Mouse (Mus musculus) lung, adult 2 months (tissue): Measurements from ENCODE around the gene Fgf12. TPM values are rescaled to one million over a fixed set of nuclear protein-coding genes. Genes with fewer than 3 reads are reported as not detected.

Experiments
- DNase-seq: peaks from one replicate; pipeline ENCODE4 v3.0.0; 2022
- H3K4me1 ChIP-seq: fragments of 200-500 bp; 2 replicates; pipeline ENCODE4 v1.6.1; 2011; ENCODE audit warnings: low read length; ENCODE audit not compliant: control insufficient read depth, insufficient read depth
- H3K4me3 ChIP-seq: fragments of 200-500 bp; replicated peaks from 2 replicates; pipeline ENCODE3; 2011; ENCODE audit warnings: low read depth, mild to moderate bottlenecking, control low read depth, low read length; ENCODE audit errors: extremely low read depth
- CTCF ChIP-seq: fragments of 200-500 bp; IDR thresholded peaks from 2 replicates; pipeline ENCODE4 v1.5.1; 2011; ENCODE audit warnings: mild to moderate bottlenecking, low read length, control low read depth; ENCODE audit not compliant: insufficient read depth
- POLR2A ChIP-seq: fragments of 200-500 bp; IDR thresholded peaks from 2 replicates; pipeline ENCODE4 v1.6.1; 2011; ENCODE audit warnings: low read depth, mild to moderate bottlenecking, control low read depth, low read length, borderline replicate concordance; ENCODE audit errors: extremely low read depth
- WGBS: fragments of 180-500 bp; shearing (Covaris S2); methylation state at CpG from one replicate; pipeline ENCODE4 v1.1.7; 2018; 5-methylcytosine and 5-hydroxymethylcytosine counted together
- polyA plus RNA-seq: library from polyadenylated mRNA; depleted of rRNA; stranded (reverse); fragments of >200 nt; gene quantifications from 2 replicates; pipeline ENCODE4 v1.2.3, GENCODE M21; 2012; rRNA removed

Fgf12 gene
- 0.95 and 1.1 TPM in 2 replicates for polyA plus RNA-seq

- 2% methylated on average over 16 of the region's 16 CpGs for WGBS
- Histone ChIP-seq H3K4me1 (no peaks in the 10 kb centered on the region), H3K4me3 (no peak within 1 kb of the TSS)
- no peak for DNase-seq
- no peak for TF ChIP-seq CTCF
- TF ChIP-seq POLR2A: no peak
Measured at GRCm38 (mm10) chr16:28752638-28753118, at the start of gene Fgf12. TSS of gene Fgf12 (minus strand) at chr16:28753068.

- peak; percentile 68 for TF ChIP-seq CTCF
- no peak for TF ChIP-seq POLR2A
- Histone ChIP-seq H3K4me1 (no peaks in the 10 kb centered on the region), H3K4me3 (no peak overlapping the region)
- 3% methylated on average over 4 of the region's 4 CpGs for WGBS
- DNase-seq: no peak
Measured at GRCm38 (mm10) chr16:28793115-28793514, 40.2 kb upstream of the Fgf12 start.

DNA sequence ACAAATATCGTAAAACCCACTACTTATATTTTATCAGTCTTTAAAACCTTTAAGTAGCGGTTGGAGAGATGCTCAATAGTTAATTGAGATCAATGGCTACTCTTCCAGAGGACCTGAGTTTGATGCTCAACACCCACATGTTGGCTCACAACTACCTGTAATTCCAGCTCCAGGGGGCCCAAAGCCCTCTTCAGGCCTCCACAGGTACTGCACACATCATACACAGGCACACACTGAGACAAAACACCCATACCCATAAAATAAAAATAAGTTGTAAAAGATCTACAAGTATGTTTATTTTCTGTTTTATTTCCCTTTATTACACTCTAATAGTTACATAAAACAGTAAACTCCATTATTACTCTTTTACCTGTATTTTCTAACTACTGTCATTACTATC is 17.4 kb upstream of the Fgf12 start:
- TF ChIP-seq POLR2A (no peak), CTCF (no peak)
- DNase-seq: no peak
- H3K4me1 ChIP-seq: no peaks in the 10 kb centered on the region
- whole genome bisulfite sequencing: 94% methylated on average over 2 of the region's 2 CpGs
- H3K4me3 ChIP-seq: no peak overlapping the region

DNA sequence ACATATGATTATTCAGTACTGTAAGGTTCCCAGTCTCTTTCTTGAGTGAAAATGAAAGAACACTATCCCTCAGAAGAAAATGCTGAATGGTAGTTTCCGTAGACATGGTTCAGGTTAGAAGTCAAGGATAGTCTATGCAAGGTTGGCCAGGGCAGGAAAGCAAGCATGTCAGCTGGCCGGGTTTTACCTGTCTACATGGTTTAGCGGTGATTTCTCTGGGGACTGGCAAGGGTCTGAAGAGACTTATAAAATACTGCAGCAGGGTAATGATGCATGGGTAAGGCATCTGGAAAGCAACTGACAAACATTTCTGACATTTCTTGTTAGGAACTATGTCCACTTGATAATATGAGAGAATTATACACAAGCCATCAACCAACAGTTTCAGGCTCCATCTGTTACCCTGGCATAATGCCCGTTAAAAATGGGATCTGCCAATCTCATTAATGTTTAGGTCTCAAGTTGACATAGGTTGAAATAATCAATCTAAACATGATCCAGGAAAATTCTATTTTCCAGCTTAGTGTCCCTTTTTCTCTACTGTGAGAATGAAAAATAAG is 8.6 kb upstream of the Fgf12 start:
- 89% methylated on average over 4 of the region's 4 CpGs for WGBS
- Histone ChIP-seq H3K4me1 (no peaks in the 10 kb centered on the region), H3K4me3 (no peak overlapping the region)
- DNase-seq: no peak
- TF ChIP-seq POLR2A (no peak), CTCF (no peak)

- no peak for TF ChIP-seq CTCF
- no peak for TF ChIP-seq POLR2A
- no peak overlapping the region for H3K4me3 ChIP-seq
- DNase-seq: no peak
- WGBS: 2% methylated on average over 33 of the region's 33 CpGs
- H3K4me1 ChIP-seq: no peaks in the 10 kb centered on the region
Measured at GRCm38 (mm10) chr16:28753124-28753917, 453 bp upstream of the Fgf12 start.

DNA sequence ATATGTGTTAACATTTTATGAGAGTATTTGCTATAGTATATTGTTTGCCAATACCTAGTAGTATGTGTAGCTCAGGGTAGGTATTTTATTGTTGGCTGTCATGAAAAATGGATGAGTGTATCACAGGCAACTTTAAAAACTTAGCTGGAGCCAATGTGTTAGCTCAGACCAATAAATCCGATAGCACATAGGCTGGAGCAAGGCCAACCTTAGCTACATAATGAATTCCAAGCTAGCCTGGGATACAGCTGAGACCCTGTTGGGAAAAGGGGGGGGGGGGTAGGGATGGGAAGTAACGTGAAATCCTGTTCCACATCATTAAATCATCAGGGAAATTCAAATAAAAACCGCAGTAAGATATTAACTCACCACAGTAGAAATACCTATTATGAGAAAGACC is 18.4 kb downstream of the Fgf12 start:
- no peaks in the 10 kb centered on the region for H3K4me1 ChIP-seq
- no peak for TF ChIP-seq POLR2A
- TF ChIP-seq CTCF: no peak
- 65% methylated on average over 3 of the region's 3 CpGs for WGBS
- no peak for DNase-seq
- H3K4me3 ChIP-seq: no peak overlapping the region

DNA sequence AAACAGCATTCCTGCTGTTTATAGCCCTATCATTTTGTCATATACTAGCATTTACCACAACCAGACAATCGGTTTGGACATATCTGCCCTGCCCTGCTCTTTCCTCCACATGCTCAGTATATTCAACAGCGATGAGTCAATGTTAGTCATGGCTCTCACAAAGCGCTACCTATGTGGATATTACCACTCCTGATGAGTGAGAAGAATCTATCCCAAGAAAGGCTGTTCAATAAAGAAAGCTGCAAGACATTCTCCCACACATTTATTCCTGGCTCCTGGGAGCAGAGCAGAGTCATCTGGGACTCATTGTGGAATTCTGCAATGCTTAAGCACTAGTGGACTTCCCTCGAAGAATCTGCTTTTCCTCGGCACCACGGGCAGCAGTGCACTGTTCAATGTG is 26.1 kb downstream of the Fgf12 start:
- TF ChIP-seq CTCF: no peak
- no peak for TF ChIP-seq POLR2A
- 86% methylated on average over 6 of the region's 6 CpGs for WGBS
- DNase-seq: no peak
- no peak overlapping the region for H3K4me3 ChIP-seq
- no peaks in the 10 kb centered on the region for H3K4me1 ChIP-seq

DNA sequence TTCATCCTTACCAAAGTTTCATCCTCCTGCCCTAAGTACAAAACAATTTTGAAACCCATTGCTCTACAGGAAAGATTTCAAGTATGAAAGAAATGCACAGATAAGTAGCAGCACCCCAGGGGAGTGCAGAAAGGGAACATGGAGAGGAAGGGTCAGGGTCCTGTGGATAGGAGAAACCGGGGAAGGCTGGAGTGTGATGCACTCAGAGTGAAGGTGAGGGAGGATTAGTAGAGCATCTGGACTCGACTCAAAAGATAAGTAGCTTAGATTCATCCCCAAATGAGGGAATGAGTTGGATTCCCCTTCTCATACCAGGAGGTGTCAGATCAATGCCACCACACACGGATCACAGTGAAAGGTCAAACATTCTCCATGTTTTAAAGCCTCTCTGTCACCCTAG is 46.2 kb downstream of the Fgf12 start:
- Histone ChIP-seq H3K4me3 (no peak overlapping the region), H3K4me1 (no peaks in the 10 kb centered on the region)
- DNase-seq: no peak
- 32% methylated on average over 3 of the region's 3 CpGs for whole genome bisulfite sequencing
- no peak for TF ChIP-seq CTCF
- no peak for TF ChIP-seq POLR2A

GRCm38 (mm10) chr16:28700346-28700745 is 52.5 kb downstream of the Fgf12 start:
- no peaks in the 10 kb centered on the region for H3K4me1 ChIP-seq
- WGBS: 56% methylated on average over 4 of the region's 4 CpGs
- DNase-seq: no peak
- H3K4me3 ChIP-seq: no peak overlapping the region
- TF ChIP-seq POLR2A (no peak), CTCF (no peak)

DNA sequence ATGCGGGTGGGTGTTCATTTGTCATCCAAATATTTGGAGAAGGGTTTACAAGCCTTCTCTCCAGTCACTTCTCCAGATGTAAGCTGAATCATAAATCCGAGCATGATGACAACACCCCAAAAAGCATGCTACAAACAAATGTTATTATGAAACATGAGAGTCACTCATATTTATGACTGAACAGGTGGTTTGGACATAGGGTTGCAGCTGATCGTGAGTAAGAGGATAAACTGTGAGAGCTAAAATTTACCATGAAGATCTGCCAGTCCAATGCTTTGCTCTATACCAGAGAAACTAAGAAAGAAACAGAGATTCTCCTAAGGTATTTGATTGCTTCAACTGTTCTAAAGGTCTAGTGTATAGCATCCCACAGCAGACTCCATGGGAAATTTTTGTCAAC is 56.0 kb downstream of the Fgf12 start:
- Histone ChIP-seq H3K4me1 (no peaks in the 10 kb centered on the region), H3K4me3 (no peak overlapping the region)
- no peak for DNase-seq
- TF ChIP-seq CTCF: no peak
- WGBS: 67% methylated on average over 3 of the region's 3 CpGs
